Mouse (Mus musculus) cerebellum, adult (tissue): ENCODE measurements around the gene Ajuba.
A peak's percentile ranks its signal among the peaks of the same experiment; 100 is the strongest.

Source experiments
- ATAC-seq: cut with Nextera tagmentation; 2 replicates; pipeline ENCODE4 v1.9.2; 2017; ENCODE audit warnings: mild to moderate bottlenecking, moderate library complexity, mixed read lengths; ENCODE audit not compliant: insufficient number of reproducible peaks, low FRiP score, low TSS enrichment

Gene Ajuba

GRCm38 (mm10) chr14:54553975-54554769 is 23.2 kb downstream of the Ajuba start, which contains the start of gene Haus4:
Haus4 (minus strand) TSS chr14:54554616.
- ATAC-seq, result peak; percentile 79

GRCm38 (mm10) chr14:54553454-54553974 is 23.8 kb downstream of the Ajuba start:
- ATAC-seq, result no peak

GRCm38 (mm10) chr14:54544703-54545102 is 32.7 kb downstream of the Ajuba start:
- no peak for ATAC-seq

GRCm38 (mm10) chr14:54540771-54541170 is 36.6 kb downstream of the Ajuba start:
- no peak for ATAC-seq

GRCm38 (mm10) chr14:54538580-54538979 is 38.8 kb downstream of the Ajuba start:
- no peak for ATAC-seq

- peak; percentile 65; the same call in 1 of the 2 replicates for ATAC-seq
These were observed 48.8 kb downstream of the Ajuba start for GRCm38 (mm10) chr14:54528446-54529111.

- ATAC-seq, result 0 out of 2 replicates have a peak, but pooled peaks have one; percentile 23
These were observed 49.4 kb downstream of the Ajuba start for GRCm38 (mm10) chr14:54528007-54528393.

GRCm38 (mm10) chr14:54527227-54528006 is 49.9 kb downstream of the Ajuba start:
- ATAC-seq, result peak; percentile 77

GRCm38 (mm10) chr14:54523600-54523999 is 53.8 kb downstream of the Ajuba start:
- ATAC-seq, result no peak
